Mouse (Mus musculus): ENCODE data around the gene Cnih3. TPM values are rescaled to one million over a fixed set of nuclear protein-coding genes. Genes with fewer than 3 reads are reported as not detected.

Gene Cnih3
- 0.16 and 0.18 TPM in 2 replicates for polyA plus RNA-seq (2014; fragmentation: Nextera tagmentation; extraction: Ambion mirVana)

- Histone ChIP-seq H3K9ac (ENCODE audit: low read length) (peak within 1 kb of the TSS; percentile 63), H3K27me3 (ENCODE audit: control insufficient read depth, insufficient read depth, low read length) (peaks cover 56% of the 10 kb centered on the region), H3K4me3 (ENCODE audit: control insufficient read depth in 1 of 2, insufficient read depth in 1 of 2, low read depth in 1 of 2, low read length in 2 of 2) (peak within 1 kb of the TSS; percentile 50 to 52), H3K36me3 (ENCODE audit: control insufficient read depth, insufficient read depth, low read length) (no peaks in the 10 kb centered on the region), H3K9me3 (ENCODE audit: control insufficient read depth, low read length) (no peaks in the 10 kb centered on the region), H3K27ac (replicated peaks in 1 of 2; ENCODE audit: control insufficient read depth in 1 of 2, insufficient read depth in 1 of 2, low read depth in 2 of 2, low read length in 2 of 2) (no peak within 1 kb of the TSS), H3K4me1 (ENCODE audit: control insufficient read depth in 2 of 2, insufficient read depth in 2 of 2, low read length in 2 of 2) (peaks cover 4 to 7% of the 10 kb centered on the region in 2 experiments; a peak in 2 of 4 replicates), H3K4me2 (ENCODE audit: low read length) (peak within 1 kb of the TSS; percentile 97)
- ATAC-seq (ENCODE audit: insufficient number of reproducible peaks, insufficient read depth, low FRiP score, low read depth): peak; percentile 39; the same call in 1 of the 2 replicates
- under 1% methylated on average over 76 of the region's 78 CpGs for WGBS
Observed at GRCm38 (mm10) chr1:181352367-181353199, at the start of gene Cnih3. Cnih3 (plus strand) TSS chr1:181352628.

GRCm38 (mm10) chr1:181307981-181308380 lies 44.4 kb upstream of the Cnih3 start:
- Histone ChIP-seq H3K4me3 (ENCODE audit: control insufficient read depth in 1 of 2, insufficient read depth in 1 of 2, low read depth in 1 of 2, low read length in 2 of 2) (no peak overlapping the region), H3K9ac (ENCODE audit: low read length) (no peak overlapping the region), H3K4me1 (ENCODE audit: control insufficient read depth in 2 of 2, insufficient read depth in 2 of 2, low read length in 2 of 2) (no peaks in the 10 kb centered on the region), H3K4me2 (ENCODE audit: low read length) (no peak overlapping the region), H3K36me3 (ENCODE audit: control insufficient read depth, insufficient read depth, low read length) (no peaks in the 10 kb centered on the region), H3K27ac (replicated peaks in 1 of 2; ENCODE audit: control insufficient read depth in 1 of 2, insufficient read depth in 1 of 2, low read depth in 2 of 2, low read length in 2 of 2) (no peak overlapping the region), H3K9me3 (ENCODE audit: control insufficient read depth, low read length) (0 out of 2 replicates have a peak, but pooled peaks cover 6% of the 10 kb centered on the region), H3K27me3 (ENCODE audit: control insufficient read depth, insufficient read depth, low read length) (no peaks in the 10 kb centered on the region)
- no peak for ATAC-seq (ENCODE audit: insufficient number of reproducible peaks, insufficient read depth, low FRiP score, low read depth)
- WGBS: 68% methylated on average over 3 of the region's 3 CpGs

GRCm38 (mm10) chr1:181310712-181311111 lies 41.7 kb upstream of the Cnih3 start:
- 0 out of 2 replicates have a peak, but pooled peaks cover 6% of the 10 kb centered on the region for H3K9me3 ChIP-seq (ENCODE audit: control insufficient read depth, low read length)
- ATAC-seq (ENCODE audit: insufficient number of reproducible peaks, insufficient read depth, low FRiP score, low read depth): no peak
- H3K4me3 ChIP-seq (ENCODE audit: control insufficient read depth in 1 of 2, insufficient read depth in 1 of 2, low read depth in 1 of 2, low read length in 2 of 2): no peak overlapping the region
- H3K36me3 ChIP-seq (ENCODE audit: control insufficient read depth, insufficient read depth, low read length): no peaks in the 10 kb centered on the region
- no peak overlapping the region for H3K4me2 ChIP-seq (ENCODE audit: low read length)
- H3K9ac ChIP-seq (ENCODE audit: low read length): no peak overlapping the region
- WGBS: 86% methylated on average over 5 of the region's 5 CpGs
- H3K27ac ChIP-seq (replicated peaks in 1 of 2; ENCODE audit: control insufficient read depth in 1 of 2, insufficient read depth in 1 of 2, low read depth in 2 of 2, low read length in 2 of 2): no peak overlapping the region
- no peaks in the 10 kb centered on the region for H3K27me3 ChIP-seq (ENCODE audit: control insufficient read depth, insufficient read depth, low read length)
- H3K4me1 ChIP-seq (ENCODE audit: control insufficient read depth in 2 of 2, insufficient read depth in 2 of 2, low read length in 2 of 2): no peaks in the 10 kb centered on the region

- Histone ChIP-seq H3K27ac (replicated peaks in 1 of 2; ENCODE audit: control insufficient read depth in 1 of 2, insufficient read depth in 1 of 2, low read depth in 2 of 2, low read length in 2 of 2) (no peak overlapping the region), H3K4me2 (ENCODE audit: low read length) (no peak overlapping the region), H3K36me3 (ENCODE audit: control insufficient read depth, insufficient read depth, low read length) (no peaks in the 10 kb centered on the region), H3K9ac (ENCODE audit: low read length) (no peak overlapping the region), H3K4me3 (ENCODE audit: control insufficient read depth in 1 of 2, insufficient read depth in 1 of 2, low read depth in 1 of 2, low read length in 2 of 2) (no peak overlapping the region), H3K27me3 (ENCODE audit: control insufficient read depth, insufficient read depth, low read length) (no peaks in the 10 kb centered on the region), H3K9me3 (ENCODE audit: control insufficient read depth, low read length) (0 out of 2 replicates have a peak, but pooled peaks cover 6% of the 10 kb centered on the region), H3K4me1 (ENCODE audit: control insufficient read depth in 2 of 2, insufficient read depth in 2 of 2, low read length in 2 of 2) (no peaks in the 10 kb centered on the region)
- no peak for ATAC-seq (ENCODE audit: insufficient number of reproducible peaks, insufficient read depth, low FRiP score, low read depth)
- WGBS: 87% methylated on average over 15 of the region's 15 CpGs
Observed at GRCm38 (mm10) chr1:181312115-181313045, 40.0 kb upstream of the Cnih3 start.

GRCm38 (mm10) chr1:181313046-181313415 lies 39.4 kb upstream of the Cnih3 start:
- 0 out of 2 replicates have a peak, but pooled peaks cover 6% of the 10 kb centered on the region for H3K9me3 ChIP-seq (ENCODE audit: control insufficient read depth, low read length)
- H3K27me3 ChIP-seq (ENCODE audit: control insufficient read depth, insufficient read depth, low read length): no peaks in the 10 kb centered on the region
- H3K36me3 ChIP-seq (ENCODE audit: control insufficient read depth, insufficient read depth, low read length): no peaks in the 10 kb centered on the region
- no peak overlapping the region for H3K4me3 ChIP-seq (ENCODE audit: control insufficient read depth in 1 of 2, insufficient read depth in 1 of 2, low read depth in 1 of 2, low read length in 2 of 2)
- ATAC-seq (ENCODE audit: insufficient number of reproducible peaks, insufficient read depth, low FRiP score, low read depth): no peak
- no peak overlapping the region for H3K9ac ChIP-seq (ENCODE audit: low read length)
- H3K4me2 ChIP-seq (ENCODE audit: low read length): no peak overlapping the region
- WGBS: 79% methylated on average over 8 of the region's 8 CpGs
- no peak overlapping the region for H3K27ac ChIP-seq (replicated peaks in 1 of 2; ENCODE audit: control insufficient read depth in 1 of 2, insufficient read depth in 1 of 2, low read depth in 2 of 2, low read length in 2 of 2)
- no peaks in the 10 kb centered on the region for H3K4me1 ChIP-seq (ENCODE audit: control insufficient read depth in 2 of 2, insufficient read depth in 2 of 2, low read length in 2 of 2)

GRCm38 (mm10) chr1:181314301-181314700 lies 38.1 kb upstream of the Cnih3 start:
- no peaks in the 10 kb centered on the region for H3K36me3 ChIP-seq (ENCODE audit: control insufficient read depth, insufficient read depth, low read length)

GRCm38 (mm10) chr1:181315350-181315749 lies 37.1 kb upstream of the Cnih3 start:
- no peak overlapping the region for H3K4me2 ChIP-seq (ENCODE audit: low read length)
- no peak overlapping the region for H3K4me3 ChIP-seq (ENCODE audit: control insufficient read depth in 1 of 2, insufficient read depth in 1 of 2, low read depth in 1 of 2, low read length in 2 of 2)
- no peak for ATAC-seq (ENCODE audit: insufficient number of reproducible peaks, insufficient read depth, low FRiP score, low read depth)
- no peaks in the 10 kb centered on the region for H3K27me3 ChIP-seq (ENCODE audit: control insufficient read depth, insufficient read depth, low read length)
- 0 out of 2 replicates have a peak, but pooled peaks cover 6% of the 10 kb centered on the region for H3K9me3 ChIP-seq (ENCODE audit: control insufficient read depth, low read length)
- 63% methylated on average over 3 of the region's 3 CpGs for WGBS
- no peak overlapping the region for H3K27ac ChIP-seq (replicated peaks in 1 of 2; ENCODE audit: control insufficient read depth in 1 of 2, insufficient read depth in 1 of 2, low read depth in 2 of 2, low read length in 2 of 2)
- H3K4me1 ChIP-seq (ENCODE audit: control insufficient read depth in 2 of 2, insufficient read depth in 2 of 2, low read length in 2 of 2): no peaks in the 10 kb centered on the region
- no peaks in the 10 kb centered on the region for H3K36me3 ChIP-seq (ENCODE audit: control insufficient read depth, insufficient read depth, low read length)
- H3K9ac ChIP-seq (ENCODE audit: low read length): no peak overlapping the region

More at GRCm38 (mm10) chr1:181314301-181314700, 38.1 kb upstream of the Cnih3 start:
- Histone ChIP-seq H3K9ac (ENCODE audit: low read length) (no peak overlapping the region), H3K27ac (replicated peaks in 1 of 2; ENCODE audit: control insufficient read depth in 1 of 2, insufficient read depth in 1 of 2, low read depth in 2 of 2, low read length in 2 of 2) (no peak overlapping the region), H3K9me3 (ENCODE audit: control insufficient read depth, low read length) (0 out of 2 replicates have a peak, but pooled peaks cover 6% of the 10 kb centered on the region), H3K4me1 (ENCODE audit: control insufficient read depth in 2 of 2, insufficient read depth in 2 of 2, low read length in 2 of 2) (no peaks in the 10 kb centered on the region), H3K4me2 (ENCODE audit: low read length) (no peak overlapping the region), H3K27me3 (ENCODE audit: control insufficient read depth, insufficient read depth, low read length) (no peaks in the 10 kb centered on the region), H3K4me3 (ENCODE audit: control insufficient read depth in 1 of 2, insufficient read depth in 1 of 2, low read depth in 1 of 2, low read length in 2 of 2) (no peak overlapping the region)
- 84% methylated on average over 10 of the region's 10 CpGs for WGBS
- no peak for ATAC-seq (ENCODE audit: insufficient number of reproducible peaks, insufficient read depth, low FRiP score, low read depth)
